Comparison of ENCODE assay signal across 24 mouse cellular contexts in genomic region chr3:38692768-38693167, GRCm38 (mm10).
DNase-seq lines count a peak whose midpoint lies in the region; ATAC-seq and TF ChIP-seq lines count a peak whose summit lies in the region.
"Had no signal": no experiment of that assay in that cellular context is flagged by ENCODE, and none has a peak within 500 bp of the region (broad histone marks: within the 10 kb centered on the region; RNA-seq: fewer than 3 reads in every experiment).

No protein-coding gene starts in this region.

- H3K27ac ChIP-seq in limb, embryonic 11.5 days (replicated peaks; ENCODE audit: low read depth, low read length), result no peak overlapping the region
- H3K27ac ChIP-seq in limb, embryonic 10.5 days, result no peak overlapping the region
- H3K27ac ChIP-seq in liver, embryonic 13.5 days, result no peak overlapping the region
- H3K27ac ChIP-seq in liver, postnatal 0 days (ENCODE audit: low read depth), result no peak overlapping the region
- no peak overlapping the region for H3K27ac ChIP-seq in kidney, embryonic 16.5 days (ENCODE audit: low read length)
- H3K27ac ChIP-seq: embryonic facial prominence, embryonic 13.5 days; embryonic facial prominence, embryonic 15.5 days; forebrain, embryonic 10.5 days; forebrain, embryonic 12.5 days; forebrain, embryonic 15.5 days had no signal

- H3K9ac ChIP-seq in limb, embryonic 11.5 days (ENCODE audit: low read length), result no peak overlapping the region
- H3K9ac ChIP-seq in liver, embryonic 13.5 days, result no peak overlapping the region
- H3K9ac ChIP-seq in liver, postnatal 0 days (replicated peaks), result no peak overlapping the region
- H3K9ac ChIP-seq in kidney, embryonic 16.5 days (replicated peaks; ENCODE audit: low read length), result no peak overlapping the region
- H3K9ac ChIP-seq: embryonic facial prominence, embryonic 13.5 days; embryonic facial prominence, embryonic 15.5 days; forebrain, embryonic 12.5 days; forebrain, embryonic 15.5 days; forebrain, postnatal 0 days had no signal

- no peak overlapping the region for H3K4me2 ChIP-seq in limb, embryonic 11.5 days (ENCODE audit: low read depth, severe bottlenecking)
- H3K4me2 ChIP-seq in liver, embryonic 13.5 days, result no peak overlapping the region
- H3K4me2 ChIP-seq in liver, postnatal 0 days (ENCODE audit: low read depth, low read length), result no peak overlapping the region
- H3K4me2 ChIP-seq in kidney, embryonic 16.5 days (replicated peaks; ENCODE audit: low read depth, low read length), result no peak overlapping the region
- H3K4me2 ChIP-seq: embryonic facial prominence, embryonic 13.5 days; embryonic facial prominence, embryonic 15.5 days; forebrain, embryonic 12.5 days; forebrain, embryonic 15.5 days had no signal

- DNase-seq in limb, embryonic 11.5 days (ENCODE audit: low spot score), result peak; percentile 1
- no peak for DNase-seq in limb, embryonic 10.5 days (ENCODE audit: low spot score)
- no peak for DNase-seq in liver, embryonic 13.5 days
- DNase-seq in liver, postnatal 0 days, result no peak
- peak; percentile 15 for DNase-seq in c-Kit-positive CD71-positive TER-119-negative erythroid progenitor cells, embryonic 14.5 days (ENCODE audit: low read depth)
- peak; percentile 20 for DNase-seq in c-Kit-positive CD71-positive TER-119-positive erythroid progenitor cells, embryonic 14.5 days (ENCODE audit: low spot score)
- DNase-seq: adrenal gland, adult 2 months; adrenal gland, postnatal 10 days; adrenal gland, postnatal 25 days; cerebellum, adult 11 months; cerebellum, adult 18-20 months; cerebellum, adult 8-10 months; cerebellum, adult 9-11 months; cerebellum, postnatal 14 days; cerebellum, postnatal 36 days; embryo, embryonic 11 days; forebrain, postnatal 0 days had no signal

- H3K4me1 ChIP-seq in limb, embryonic 11.5 days (ENCODE audit: control insufficient read depth, insufficient read depth, low read length), result no peaks in the 10 kb centered on the region
- peaks cover under 1% of the 10 kb centered on the region; the same call in 1 of the 2 replicates for H3K4me1 ChIP-seq in limb, embryonic 10.5 days
- no peaks in the 10 kb centered on the region; the same call in 1 of the 2 replicates for H3K4me1 ChIP-seq in liver, embryonic 13.5 days (replicated peaks)
- H3K4me1 ChIP-seq in liver, postnatal 0 days (ENCODE audit: insufficient read depth), result no peaks in the 10 kb centered on the region
- H3K4me1 ChIP-seq in kidney, embryonic 16.5 days (ENCODE audit: insufficient read depth, low read length), result no peaks in the 10 kb centered on the region

- no peak for TF ChIP-seq CTCF in liver, postnatal 0 days (IDR thresholded peaks at IDR 0.05; ENCODE audit: low read depth)

- ATAC-seq in limb, embryonic 11.5 days (ENCODE audit: insufficient number of reproducible peaks, low FRiP score, low TSS enrichment, low read depth), result no peak
- ATAC-seq in liver, embryonic 13.5 days (ENCODE audit: low read depth), result peak; percentile 65
- ATAC-seq in liver, postnatal 0 days, result no peak
- ATAC-seq in kidney, embryonic 16.5 days (ENCODE audit: low FRiP score, low TSS enrichment), result no peak
- ATAC-seq: forebrain, embryonic 15.5 days; forebrain, postnatal 0 days had no signal

- H3K9me3 ChIP-seq in limb, embryonic 11.5 days (ENCODE audit: control insufficient read depth, low read length), result no peaks in the 10 kb centered on the region
- H3K9me3 ChIP-seq in limb, embryonic 10.5 days (replicated peaks), result no peaks in the 10 kb centered on the region
- H3K9me3 ChIP-seq in liver, embryonic 13.5 days (replicated peaks), result no peaks in the 10 kb centered on the region
- no peaks in the 10 kb centered on the region for H3K9me3 ChIP-seq in liver, postnatal 0 days (ENCODE audit: low read length)
- H3K9me3 ChIP-seq in kidney, embryonic 16.5 days (ENCODE audit: low read length), result peaks cover 2% of the 10 kb centered on the region; the same call in 1 of the 2 replicates
- H3K9me3 ChIP-seq: embryonic facial prominence, embryonic 13.5 days; embryonic facial prominence, embryonic 15.5 days; forebrain, embryonic 12.5 days; forebrain, embryonic 15.5 days had no signal

- no peaks in the 10 kb centered on the region for H3K36me3 ChIP-seq in limb, embryonic 11.5 days (ENCODE audit: control insufficient read depth, insufficient read depth, low read length)
- H3K36me3 ChIP-seq in limb, embryonic 10.5 days, result no peaks in the 10 kb centered on the region
- no peaks in the 10 kb centered on the region for H3K36me3 ChIP-seq in liver, embryonic 13.5 days
- no peaks in the 10 kb centered on the region for H3K36me3 ChIP-seq in liver, postnatal 0 days (replicated peaks; ENCODE audit: insufficient read depth, low read length)
- no peaks in the 10 kb centered on the region for H3K36me3 ChIP-seq in kidney, embryonic 16.5 days (ENCODE audit: insufficient read depth, low read length)
- H3K36me3 ChIP-seq: embryonic facial prominence, embryonic 13.5 days; embryonic facial prominence, embryonic 15.5 days; forebrain, embryonic 10.5 days; forebrain, embryonic 12.5 days; forebrain, embryonic 15.5 days had no signal

- no peak overlapping the region for H3K4me3 ChIP-seq in limb, embryonic 11.5 days (ENCODE audit: low read depth, low read length)
- H3K4me3 ChIP-seq in limb, embryonic 10.5 days, result no peak overlapping the region
- no peak overlapping the region for H3K4me3 ChIP-seq in liver, embryonic 13.5 days (replicated peaks)
- H3K4me3 ChIP-seq in liver, postnatal 0 days (ENCODE audit: low read depth, low read length), result no peak overlapping the region
- H3K4me3 ChIP-seq in kidney, embryonic 16.5 days (ENCODE audit: low read length), result no peak overlapping the region
- H3K4me3 ChIP-seq: embryonic facial prominence, embryonic 13.5 days; embryonic facial prominence, embryonic 15.5 days; erythroblast, embryonic 14.5 days; forebrain, embryonic 10.5 days; forebrain, embryonic 12.5 days; forebrain, embryonic 15.5 days had no signal

- TF ChIP-seq EP300 in liver, postnatal 0 days (IDR thresholded peaks at IDR 0.05; ENCODE audit: low read depth), result no peak

- no peaks in the 10 kb centered on the region for H3K27me3 ChIP-seq in limb, embryonic 11.5 days (ENCODE audit: control insufficient read depth, insufficient read depth, low read length)
- H3K27me3 ChIP-seq in limb, embryonic 10.5 days (ENCODE audit: low read depth, poor library complexity, severe bottlenecking), result no peaks in the 10 kb centered on the region
- no peaks in the 10 kb centered on the region for H3K27me3 ChIP-seq in liver, embryonic 13.5 days
- no peaks in the 10 kb centered on the region for H3K27me3 ChIP-seq in liver, postnatal 0 days (ENCODE audit: insufficient read depth, low read length)
- H3K27me3 ChIP-seq in kidney, embryonic 16.5 days (ENCODE audit: insufficient read depth, low read length), result no peaks in the 10 kb centered on the region
- H3K27me3 ChIP-seq: embryonic facial prominence, embryonic 13.5 days; embryonic facial prominence, embryonic 15.5 days; forebrain, embryonic 12.5 days; forebrain, embryonic 15.5 days had no signal

Comparison
In these comparisons a context has a peak if more than half of its experiments do, and no peak if none do; other contexts are left out.
1. DNase-seq: peak in limb, embryonic 11.5 days (single experiment), c-Kit-positive CD71-positive TER-119-negative erythroid progenitor cells, embryonic 14.5 days (single experiment) and c-Kit-positive CD71-positive TER-119-positive erythroid progenitor cells, embryonic 14.5 days (single experiment); none in limb, embryonic 10.5 days (single experiment), liver, embryonic 13.5 days (single experiment) and liver, postnatal 0 days (single experiment).